Mouse (Mus musculus): ENCODE measurements at regions not wholly inside any gene's neighbourhood (a gene's known extent, or its start where the extent isn't known, plus 50 kb on each side); places are given as distances from the start of the nearest gene placed in this dataset.

GRCm38 (mm10) chr16:55142431-55143173, 155.2 kb downstream of the Zpld1 start:
- TF ChIP-seq CTCF (IDR thresholded peaks at IDR 0.05; ENCODE audit: borderline replicate concordance, insufficient read depth, low read depth, low read length) (no peak), POLR2A (IDR thresholded peaks at IDR 0.05; ENCODE audit: borderline replicate concordance, insufficient read depth, low read length) (no peak)

All from cerebellum, adult 2 months (tissue).